Mouse (Mus musculus) intestine, postnatal 0 days (tissue): ENCODE measurements around the gene Acot4. TPM values are rescaled to one million over a fixed set of nuclear protein-coding genes. Genes with fewer than 3 reads are reported as not detected.
"Not testable (repeated sequence)": the region's sequence is repeated elsewhere in the genome, so short reads cannot be mapped to it uniquely, and the experiment has no call there.

Experiments
- ATAC-seq: fragments of 200-750 bp; cut with Nextera tagmentation; 2 replicates; pipeline ENCODE4 v1.8.0; 2017; ENCODE audit warnings: mild to moderate bottlenecking, moderate TSS enrichment, moderate library complexity
- H3K27ac ChIP-seq: fragments of 300-500 bp; sonication (generic); 2 replicates; pipeline ENCODE4 v1.5.1; 2014; ENCODE audit warnings: mild to moderate bottlenecking, low read depth, low read length, moderate library complexity
- H3K27me3 ChIP-seq: fragments of 300-500 bp; sonication (generic); replicated peaks from 2 replicates; pipeline ENCODE4 v1.6.1; 2014; ENCODE audit warnings: low read length, mixed read lengths; ENCODE audit not compliant: control insufficient read depth, insufficient read depth
- H3K36me3 ChIP-seq: fragments of 300-500 bp; sonication (generic); 2 replicates; pipeline ENCODE4 v1.6.1; 2014; ENCODE audit warnings: mild to moderate bottlenecking, moderate library complexity; ENCODE audit not compliant: control insufficient read depth, insufficient read depth
- H3K4me1 ChIP-seq: fragments of 300-500 bp; sonication (generic); replicated peaks from 2 replicates; pipeline ENCODE4 v1.6.1; 2014; ENCODE audit warnings: antibody characterized with exemption, low read length, mixed read lengths; ENCODE audit not compliant: control insufficient read depth, insufficient read depth
- H3K4me2 ChIP-seq: fragments of 300-500 bp; sonication (generic); replicated peaks from 2 replicates; pipeline ENCODE4 v1.6.1; 2014; ENCODE audit warnings: low read depth, mild to moderate bottlenecking, moderate library complexity
- H3K4me3 ChIP-seq: fragments of 300-500 bp; sonication (generic); 2 replicates; pipeline ENCODE4 v1.5.1; 2014; ENCODE audit warnings: low read depth, low read length
- H3K9ac ChIP-seq: fragments of 300-500 bp; sonication (generic); 2 replicates; pipeline ENCODE4 v1.6.1; 2014; ENCODE audit warnings: mild to moderate bottlenecking, low read depth, low read length
- H3K9me3 ChIP-seq: fragments of 300-500 bp; sonication (generic); 2 replicates; pipeline ENCODE4 v1.6.1; 2016; ENCODE audit warnings: mixed run types; ENCODE audit not compliant: control insufficient read depth
- CTCF ChIP-seq: sonication (generic); IDR thresholded peaks from 2 replicates; pipeline ENCODE4 v1.5.1; 2016; ENCODE audit warnings: low read depth, mild to moderate bottlenecking, control low read depth, antibody characterized with exemption, moderate library complexity
- WGBS: fragments of 180-500 bp; shearing (Covaris S2); extraction: QIAGEN DNeasy Blood & Tissue Kit; methylation state at CpG from one replicate; pipeline ENCODE4 v1.1.7; 2014; 5-methylcytosine and 5-hydroxymethylcytosine counted together
- polyA plus RNA-seq: library from polyadenylated mRNA; unstranded; fragments of >200 nt; fragmentation: Nextera tagmentation; extraction: Ambion mirVana; gene quantifications from 2 replicates; pipeline ENCODE4 v1.2.1, GENCODE M21; 2015

The Acot4 gene
- polyA plus RNA-seq, 1 experiment from 2014 or later: 45.2 TPM

DNA sequence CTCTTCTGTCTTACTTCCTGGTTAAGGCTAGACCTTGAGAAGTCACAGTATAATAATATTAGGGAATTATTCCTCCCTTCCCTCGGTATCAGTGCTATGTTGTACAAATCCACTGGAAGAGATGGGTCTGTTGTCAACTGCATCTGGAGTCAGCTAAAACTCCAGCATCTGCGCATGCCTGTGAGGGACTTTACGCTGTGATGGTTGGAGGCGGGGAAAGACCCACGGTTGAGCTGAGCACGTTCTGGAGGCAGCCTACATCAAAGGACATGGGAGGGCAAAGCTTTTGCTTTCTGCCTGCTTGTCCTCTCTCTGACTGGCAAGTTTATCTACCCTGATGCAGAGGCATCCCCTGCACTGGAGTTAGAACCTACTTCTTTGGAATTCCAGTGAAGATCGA, 12.3 kb upstream of the Acot4 start:
- Histone ChIP-seq H3K27me3 (no peaks in the 10 kb centered on the region), H3K4me3 (no peak overlapping the region), H3K4me2 (no peak overlapping the region), H3K36me3 (no peaks in the 10 kb centered on the region), H3K4me1 (no peaks in the 10 kb centered on the region), H3K9ac (no peak overlapping the region), H3K9me3 (no peaks in the 10 kb centered on the region), H3K27ac (no peak overlapping the region)
- no peak for TF ChIP-seq CTCF
- WGBS: 88% methylated on average over 7 of the region's 7 CpGs
- no peak for ATAC-seq

DNA sequence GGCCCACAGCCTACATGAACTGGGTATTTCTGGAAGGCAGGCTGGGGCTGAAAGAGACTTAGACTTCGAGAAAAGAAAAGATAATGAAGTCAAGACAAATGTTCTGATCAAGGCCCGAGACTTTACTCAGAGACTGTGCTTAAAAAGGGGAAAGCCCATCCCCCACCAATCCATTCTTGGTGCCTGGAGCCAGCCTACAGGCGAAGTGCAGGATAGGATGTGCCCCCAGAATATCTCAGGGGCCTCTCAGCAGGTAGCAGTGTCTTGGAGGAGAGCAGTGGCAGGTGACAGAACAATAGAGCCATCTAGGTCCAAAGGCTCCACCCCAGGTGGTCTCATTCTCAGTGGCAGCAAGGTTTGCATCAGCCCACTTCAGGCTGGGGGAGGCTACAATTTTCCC, 9.9 kb upstream of the Acot4 start:
- not testable (repeated sequence) for H3K27me3 ChIP-seq, H3K27ac ChIP-seq, H3K4me1 ChIP-seq, H3K4me2 ChIP-seq, H3K36me3 ChIP-seq, H3K9me3 ChIP-seq, ATAC-seq, H3K4me3 ChIP-seq, H3K9ac ChIP-seq
- 68% methylated on average over 3 of the region's 3 CpGs for WGBS

DNA sequence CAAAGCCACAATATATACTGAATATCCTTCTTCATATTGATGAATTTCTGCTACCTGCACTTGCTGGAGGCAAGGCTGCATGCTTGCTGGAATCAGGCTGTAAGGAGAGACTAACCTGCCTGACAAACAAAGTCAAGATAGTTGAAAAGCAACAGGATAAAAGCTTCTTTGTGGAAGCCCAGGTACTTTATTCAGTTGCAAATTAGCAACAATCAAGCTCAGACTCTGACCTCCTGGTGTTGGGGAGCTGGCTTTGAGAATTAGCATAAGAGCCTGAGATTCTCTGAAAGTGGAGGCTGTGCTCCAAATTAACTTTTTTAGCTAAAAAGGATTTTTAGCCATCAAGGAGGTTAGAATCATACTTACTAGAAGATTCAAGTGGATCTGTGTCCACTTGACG, 9.1 kb upstream of the Acot4 start:
- not testable (repeated sequence) for H3K36me3 ChIP-seq, H3K9me3 ChIP-seq, H3K27ac ChIP-seq, H3K9ac ChIP-seq, H3K27me3 ChIP-seq, ATAC-seq, H3K4me3 ChIP-seq, H3K4me1 ChIP-seq, H3K4me2 ChIP-seq
- WGBS: 91% methylated on average over 1 of the region's 1 CpGs

DNA sequence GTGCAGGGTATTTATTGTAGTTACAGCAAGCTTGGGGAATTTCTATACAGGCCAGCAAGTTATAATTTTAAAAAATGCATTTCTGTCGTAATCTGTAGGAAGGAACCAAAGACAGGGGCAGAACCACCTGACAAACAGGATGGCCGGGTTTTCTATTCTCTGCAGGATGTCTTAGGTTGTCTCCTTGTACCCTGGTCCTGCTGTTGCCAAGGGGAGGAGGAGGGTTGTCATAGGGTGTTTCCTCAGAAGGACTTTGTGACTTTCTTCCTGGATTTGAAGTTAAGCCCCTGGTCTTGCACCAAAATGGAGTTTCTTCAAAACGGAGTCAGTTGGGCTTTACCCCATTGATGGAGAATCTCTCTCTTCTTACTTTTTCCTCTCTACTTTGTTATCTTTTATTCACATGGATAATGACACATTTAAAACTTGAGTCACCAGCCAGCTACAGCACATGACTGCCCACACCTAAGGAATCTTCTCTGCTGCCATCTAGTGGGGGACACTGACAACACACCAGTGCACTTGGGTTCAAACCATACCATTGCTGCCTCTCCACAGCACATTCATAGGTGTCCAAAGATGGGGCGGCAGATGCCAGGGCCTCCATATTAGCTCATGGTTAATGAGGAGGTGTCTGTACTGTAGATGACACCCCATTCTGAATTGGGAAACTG, 7.4 kb upstream of the Acot4 start:
- peak; percentile 94 for TF ChIP-seq CTCF
- 42% methylated on average over 4 of the region's 4 CpGs for WGBS
- no peak overlapping the region for H3K27ac ChIP-seq
- ATAC-seq: peak; percentile 78
- H3K27me3 ChIP-seq: no peaks in the 10 kb centered on the region
- H3K4me3 ChIP-seq: no peak overlapping the region
- H3K36me3 ChIP-seq: no peaks in the 10 kb centered on the region
- H3K9me3 ChIP-seq: no peaks in the 10 kb centered on the region
- no peak overlapping the region for H3K4me2 ChIP-seq
- no peaks in the 10 kb centered on the region for H3K4me1 ChIP-seq
- H3K9ac ChIP-seq: no peak overlapping the region

DNA sequence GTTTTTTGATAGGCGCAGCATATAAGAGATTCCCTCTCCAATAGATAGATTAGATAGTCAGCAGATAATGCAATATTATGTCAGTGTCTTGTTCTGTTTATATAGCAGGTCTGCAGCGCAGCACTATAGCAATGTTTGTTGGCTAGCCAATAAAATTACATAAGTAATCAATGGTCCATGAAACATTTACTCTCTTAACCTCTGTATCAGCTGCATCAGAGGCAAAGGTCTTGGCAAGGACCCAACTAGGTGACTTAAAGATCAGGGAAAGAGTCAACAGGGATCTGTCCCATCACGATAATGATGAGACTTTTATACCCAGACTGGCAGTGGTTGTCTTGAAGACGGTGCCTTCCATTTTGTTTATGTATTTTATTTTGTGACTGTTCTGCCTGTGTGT, 5.3 kb upstream of the Acot4 start:
- H3K27me3 ChIP-seq: no peaks in the 10 kb centered on the region
- H3K4me1 ChIP-seq: no peaks in the 10 kb centered on the region
- no peak overlapping the region for H3K9ac ChIP-seq
- H3K36me3 ChIP-seq: no peaks in the 10 kb centered on the region
- no peak overlapping the region for H3K4me3 ChIP-seq
- peak overlapping the region; percentile 46; the same call in 1 of the 2 replicates for H3K27ac ChIP-seq
- 58% methylated on average over 4 of the region's 4 CpGs for WGBS
- no peaks in the 10 kb centered on the region for H3K9me3 ChIP-seq
- no peak overlapping the region for H3K4me2 ChIP-seq
- no peak for ATAC-seq
- no peak for TF ChIP-seq CTCF

DNA sequence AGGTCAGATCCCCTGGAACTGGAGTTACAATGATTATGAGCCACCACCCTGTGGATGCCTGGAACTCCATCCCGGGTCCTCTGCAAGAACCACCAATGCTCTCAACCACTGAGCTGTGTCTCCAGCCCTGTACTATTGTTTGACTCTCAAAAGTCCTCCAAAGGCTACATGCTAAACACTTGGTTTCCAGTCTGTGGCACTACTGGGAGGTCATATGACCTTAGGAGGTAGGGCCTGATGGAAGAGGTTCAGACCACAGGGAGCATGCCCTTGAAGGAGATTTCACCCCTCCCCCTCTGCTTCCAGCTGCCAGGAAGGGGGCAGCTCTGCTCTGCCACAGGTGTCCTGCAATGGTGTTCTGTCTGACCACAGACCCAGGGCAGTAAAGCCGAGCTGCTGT, 4.9 kb upstream of the Acot4 start:
- not testable (repeated sequence) for H3K4me2 ChIP-seq, H3K36me3 ChIP-seq, H3K4me3 ChIP-seq, ATAC-seq, H3K9me3 ChIP-seq, H3K4me1 ChIP-seq, H3K9ac ChIP-seq, H3K27me3 ChIP-seq
- peak overlapping the region; percentile 46; the same call in 1 of the 2 replicates for H3K27ac ChIP-seq
- WGBS: 65% methylated on average over 2 of the region's 2 CpGs

DNA sequence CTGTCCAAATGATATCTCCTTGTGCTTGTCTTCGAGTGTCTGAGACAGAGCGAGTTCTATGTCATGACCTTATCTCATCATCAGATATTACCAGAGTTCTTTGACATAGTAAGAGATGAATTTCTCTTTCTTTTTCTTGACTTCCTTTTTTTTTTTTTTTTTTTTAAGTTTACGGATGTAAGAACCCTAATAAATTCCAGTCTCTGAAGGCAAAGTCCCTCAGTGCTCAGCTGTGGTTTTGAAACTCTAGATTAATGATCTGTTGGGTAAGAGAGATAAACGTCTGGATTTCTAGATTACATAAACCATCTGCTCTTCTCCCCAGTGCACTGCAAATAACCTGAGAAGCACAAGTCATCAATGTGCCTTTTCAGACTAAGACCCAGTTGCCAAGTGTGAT, 4.1 kb upstream of the Acot4 start:
- no peaks in the 10 kb centered on the region for H3K27me3 ChIP-seq
- whole genome bisulfite sequencing: 16% methylated on average over 4 of the region's 4 CpGs
- H3K9me3 ChIP-seq: no peaks in the 10 kb centered on the region
- no peak overlapping the region for H3K4me3 ChIP-seq
- no peaks in the 10 kb centered on the region for H3K4me1 ChIP-seq
- ATAC-seq: no peak
- no peak overlapping the region for H3K9ac ChIP-seq
- no peaks in the 10 kb centered on the region for H3K36me3 ChIP-seq
- H3K4me2 ChIP-seq: no peak overlapping the region
- H3K27ac ChIP-seq: no peak overlapping the region
- TF ChIP-seq CTCF: no peak

DNA sequence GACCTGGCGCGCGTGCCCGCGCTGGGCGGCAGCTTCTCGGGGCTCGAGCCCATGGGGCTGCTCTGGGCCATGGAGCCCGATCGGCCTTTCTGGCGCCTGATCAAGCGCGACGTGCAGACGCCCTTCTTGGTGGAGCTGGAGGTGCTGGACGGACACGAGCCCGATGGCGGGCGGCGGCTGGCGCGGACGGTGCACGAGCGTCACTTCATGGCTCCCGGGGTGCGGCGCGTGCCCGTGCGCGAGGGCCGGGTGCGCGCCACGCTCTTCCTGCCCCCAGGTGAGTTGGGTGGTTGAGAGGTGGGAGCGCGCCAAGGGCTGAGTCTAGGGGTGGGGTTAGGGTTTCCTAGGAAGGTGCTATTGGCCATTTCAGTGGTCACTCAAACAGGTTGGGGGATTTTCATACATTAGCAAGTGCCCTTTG, 522 bp downstream of the Acot4 start, which contains the start of gene Gm49366:
Gene Gm49366, plus strand, starts transcription at position 245 of the 421 bp plus-strand sequence.
- peak within 1 kb of the TSS; percentile 87 for H3K27ac ChIP-seq

More for the DNA sequence above, 522 bp downstream of the Acot4 start, which contains the start of gene Gm49366:
- peak; percentile 70 for ATAC-seq
- not testable (repeated sequence) for H3K4me1 ChIP-seq, H3K36me3 ChIP-seq, H3K27me3 ChIP-seq, H3K9me3 ChIP-seq
- WGBS: 3% methylated on average over 39 of the region's 39 CpGs
- Histone ChIP-seq H3K9ac (peak within 1 kb of the TSS; percentile 57), H3K4me2 (peak within 1 kb of the TSS; percentile 71), H3K4me3 (peak within 1 kb of the TSS; percentile 45)
